Mouse (Mus musculus) forebrain, embryonic 16.5 days (tissue): ENCODE data around the gene Rab25. TPM values are rescaled to one million over a fixed set of nuclear protein-coding genes. Genes with fewer than 3 reads are reported as not detected.

Source experiments
- ATAC-seq: fragments of 200-750 bp; cut with Nextera tagmentation; 2 replicates; pipeline ENCODE4 v1.8.0; 2017; ENCODE audit warnings: mild to moderate bottlenecking, moderate library complexity
- H3K27ac ChIP-seq: fragments of 300-500 bp; sonication (generic); 2 replicates; pipeline ENCODE4 v1.5.1; 2014; ENCODE audit warnings: low read length, control low read depth
- H3K27me3 ChIP-seq: fragments of 300-500 bp; sonication (generic); replicated peaks from 2 replicates; pipeline ENCODE4 v1.6.1; 2014; ENCODE audit warnings: low read length; ENCODE audit not compliant: control insufficient read depth, insufficient read depth
- H3K36me3 ChIP-seq: fragments of 300-500 bp; sonication (generic); 2 replicates; pipeline ENCODE4 v1.6.1; 2014; ENCODE audit not compliant: control insufficient read depth, insufficient read depth
- H3K4me1 ChIP-seq: fragments of 300-500 bp; sonication (generic); replicated peaks from 2 replicates; pipeline ENCODE4 v1.6.1; 2014; ENCODE audit warnings: low read length; ENCODE audit not compliant: control insufficient read depth, insufficient read depth
- H3K4me2 ChIP-seq: fragments of 300-500 bp; sonication (generic); 2 replicates; pipeline ENCODE4 v1.6.1; 2014; ENCODE audit warnings: mild to moderate bottlenecking, low read length, control low read depth
- H3K4me3 ChIP-seq: fragments of 300-500 bp; sonication (generic); replicated peaks from 2 replicates; pipeline ENCODE4 v1.5.1; 2014; ENCODE audit warnings: mild to moderate bottlenecking, low read length, control low read depth
- H3K9ac ChIP-seq: fragments of 300-500 bp; sonication (generic); replicated peaks from 2 replicates; pipeline ENCODE4 v1.6.1; 2014; ENCODE audit warnings: low read depth, low read length, control low read depth
- H3K9me3 ChIP-seq: fragments of 300-500 bp; sonication (generic); 2 replicates; pipeline ENCODE4 v1.6.1; 2016; ENCODE audit warnings: low read length; ENCODE audit not compliant: control insufficient read depth
- WGBS: fragments of 180-500 bp; shearing (Covaris S2); extraction: QIAGEN DNeasy Blood & Tissue Kit; methylation state at CpG from one replicate; pipeline ENCODE4 v1.1.7; 2014; 5-methylcytosine and 5-hydroxymethylcytosine counted together
- polyA plus RNA-seq: library from polyadenylated mRNA; unstranded; fragments of >200 nt; fragmentation: Nextera tagmentation; extraction: Ambion mirVana; gene quantifications from 2 replicates; pipeline ENCODE4 v1.2.1, GENCODE M21; 2015

Rab25 gene
- polyA plus RNA-seq, 1 experiment from 2014 or later = not detected

GRCm38 (mm10) chr3:88521803-88522331 is 26.2 kb downstream of the Rab25 start:
- no peak overlapping the region for H3K9ac ChIP-seq
- no peak overlapping the region for H3K4me3 ChIP-seq
- no peaks in the 10 kb centered on the region for H3K9me3 ChIP-seq
- no peak overlapping the region for H3K27ac ChIP-seq
- no peak overlapping the region for H3K4me2 ChIP-seq
- WGBS = 32% methylated on average over 9 of the region's 9 CpGs
- peaks cover 24% of the 10 kb centered on the region for H3K4me1 ChIP-seq
- no peaks in the 10 kb centered on the region for H3K27me3 ChIP-seq
- H3K36me3 ChIP-seq = 0 out of 2 replicates have a peak, but pooled peaks cover 2% of the 10 kb centered on the region
- peak; percentile 40; the same call in 1 of the 2 replicates for ATAC-seq

GRCm38 (mm10) chr3:88521156-88521555 is 26.9 kb downstream of the Rab25 start:
- H3K9me3 ChIP-seq = no peaks in the 10 kb centered on the region
- H3K27me3 ChIP-seq = no peaks in the 10 kb centered on the region
- H3K4me3 ChIP-seq = no peak overlapping the region
- peaks cover 16% of the 10 kb centered on the region for H3K4me1 ChIP-seq
- WGBS = 85% methylated on average over 6 of the region's 6 CpGs
- 0 out of 2 replicates have a peak, but pooled peaks cover 2% of the 10 kb centered on the region for H3K36me3 ChIP-seq
- no peak overlapping the region for H3K9ac ChIP-seq
- no peak for ATAC-seq
- H3K27ac ChIP-seq = no peak overlapping the region
- no peak overlapping the region for H3K4me2 ChIP-seq

- WGBS = 74% methylated on average over 2 of the region's 2 CpGs
- Histone ChIP-seq H3K9me3 (no peaks in the 10 kb centered on the region), H3K27me3 (no peaks in the 10 kb centered on the region), H3K4me2 (no peak overlapping the region), H3K4me3 (no peak overlapping the region), H3K4me1 (peaks cover 10% of the 10 kb centered on the region; the same call in 1 of the 2 replicates), H3K27ac (no peak overlapping the region), H3K9ac (no peak overlapping the region), H3K36me3 (0 out of 2 replicates have a peak, but pooled peaks cover 2% of the 10 kb centered on the region)
- ATAC-seq = no peak
Observed at GRCm38 (mm10) chr3:88520078-88520477, 28.0 kb downstream of the Rab25 start.

- no peaks in the 10 kb centered on the region for H3K4me1 ChIP-seq
- no peak overlapping the region for H3K9ac ChIP-seq
- no peaks in the 10 kb centered on the region for H3K9me3 ChIP-seq
- WGBS = 57% methylated on average over 4 of the region's 4 CpGs
- H3K27ac ChIP-seq = no peak overlapping the region
- H3K4me3 ChIP-seq = no peak overlapping the region
- H3K36me3 ChIP-seq = no peaks in the 10 kb centered on the region
- no peak for ATAC-seq
- no peak overlapping the region for H3K4me2 ChIP-seq
- H3K27me3 ChIP-seq = no peaks in the 10 kb centered on the region
Observed at GRCm38 (mm10) chr3:88518411-88518810, 29.7 kb downstream of the Rab25 start.

GRCm38 (mm10) chr3:88516407-88516806 is 31.7 kb downstream of the Rab25 start:
- no peaks in the 10 kb centered on the region for H3K27me3 ChIP-seq
- H3K4me1 ChIP-seq = peaks cover 9% of the 10 kb centered on the region
- no peaks in the 10 kb centered on the region for H3K36me3 ChIP-seq
- no peak overlapping the region for H3K4me2 ChIP-seq
- no peaks in the 10 kb centered on the region for H3K9me3 ChIP-seq
- no peak for ATAC-seq
- H3K4me3 ChIP-seq = no peak overlapping the region
- no peak overlapping the region for H3K9ac ChIP-seq
- H3K27ac ChIP-seq = no peak overlapping the region
- 90% methylated on average over 2 of the region's 2 CpGs for WGBS

GRCm38 (mm10) chr3:88515095-88515386 is 33.1 kb downstream of the Rab25 start:
- Histone ChIP-seq H3K27ac (no peak overlapping the region), H3K4me1 (peaks cover 15% of the 10 kb centered on the region), H3K4me2 (no peak overlapping the region), H3K4me3 (no peak overlapping the region), H3K36me3 (no peaks in the 10 kb centered on the region), H3K27me3 (no peaks in the 10 kb centered on the region), H3K9me3 (no peaks in the 10 kb centered on the region), H3K9ac (no peak overlapping the region)
- no peak for ATAC-seq
- 100% methylated on average over 2 of the region's 2 CpGs for WGBS

GRCm38 (mm10) chr3:88514231-88515094 is 33.6 kb downstream of the Rab25 start:
- H3K9me3 ChIP-seq = no peaks in the 10 kb centered on the region
- ATAC-seq = no peak
- no peak overlapping the region for H3K9ac ChIP-seq
- peaks cover 21% of the 10 kb centered on the region for H3K4me1 ChIP-seq
- 76% methylated on average over 10 of the region's 10 CpGs for WGBS
- H3K27me3 ChIP-seq = no peaks in the 10 kb centered on the region
- H3K36me3 ChIP-seq = no peaks in the 10 kb centered on the region
- no peak overlapping the region for H3K4me3 ChIP-seq
- H3K27ac ChIP-seq = no peak overlapping the region
- no peak overlapping the region for H3K4me2 ChIP-seq

- Histone ChIP-seq H3K9me3 (no peaks in the 10 kb centered on the region), H3K4me3 (no peak overlapping the region), H3K9ac (no peak overlapping the region), H3K4me1 (peaks cover 24% of the 10 kb centered on the region), H3K27me3 (no peaks in the 10 kb centered on the region), H3K4me2 (no peak overlapping the region), H3K36me3 (no peaks in the 10 kb centered on the region), H3K27ac (no peak overlapping the region)
- no peak for ATAC-seq
- WGBS = 80% methylated on average over 7 of the region's 7 CpGs
Observed at GRCm38 (mm10) chr3:88513546-88514115, 34.5 kb downstream of the Rab25 start.

- ATAC-seq = no peak
- no peak overlapping the region for H3K4me3 ChIP-seq
- H3K4me1 ChIP-seq = peaks cover 24% of the 10 kb centered on the region
- H3K9me3 ChIP-seq = no peaks in the 10 kb centered on the region
- H3K9ac ChIP-seq = 0 out of 2 replicates have a peak overlapping the region, but pooled peaks have one; percentile 17
- H3K4me2 ChIP-seq = no peak overlapping the region
- no peaks in the 10 kb centered on the region for H3K27me3 ChIP-seq
- WGBS = 40% methylated on average over 13 of the region's 15 CpGs
- no peaks in the 10 kb centered on the region for H3K36me3 ChIP-seq
- H3K27ac ChIP-seq = no peak overlapping the region
Observed at GRCm38 (mm10) chr3:88512896-88513545, 35.1 kb downstream of the Rab25 start.
